Mouse (Mus musculus): ENCODE data around the gene Abcg2.
A peak's percentile ranks its signal among the peaks of the same experiment; 100 is the strongest.

Abcg2 gene

DNA sequence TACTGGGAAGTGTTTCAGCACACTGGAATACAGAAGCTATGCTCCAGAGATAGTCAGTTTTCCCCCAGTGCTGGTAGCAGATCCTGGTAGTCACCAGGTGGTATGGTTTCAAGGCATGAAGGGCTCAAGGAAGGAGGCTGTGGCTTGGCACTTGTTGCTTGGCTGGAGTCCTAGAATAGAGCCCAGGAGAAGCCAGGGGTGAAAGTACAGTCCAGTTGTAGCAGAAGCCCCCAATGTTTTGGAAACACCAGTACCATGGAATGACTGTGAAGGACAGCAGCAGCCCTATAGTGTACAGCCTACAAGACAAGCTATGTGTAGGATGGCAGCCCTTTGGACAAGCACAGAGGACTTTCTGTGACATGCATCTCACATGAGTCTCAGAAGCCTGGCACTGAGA, 54.2 kb downstream of the Abcg2 start:
- DNase-seq (ENCODE audit: low spot score) = no peak

DNA sequence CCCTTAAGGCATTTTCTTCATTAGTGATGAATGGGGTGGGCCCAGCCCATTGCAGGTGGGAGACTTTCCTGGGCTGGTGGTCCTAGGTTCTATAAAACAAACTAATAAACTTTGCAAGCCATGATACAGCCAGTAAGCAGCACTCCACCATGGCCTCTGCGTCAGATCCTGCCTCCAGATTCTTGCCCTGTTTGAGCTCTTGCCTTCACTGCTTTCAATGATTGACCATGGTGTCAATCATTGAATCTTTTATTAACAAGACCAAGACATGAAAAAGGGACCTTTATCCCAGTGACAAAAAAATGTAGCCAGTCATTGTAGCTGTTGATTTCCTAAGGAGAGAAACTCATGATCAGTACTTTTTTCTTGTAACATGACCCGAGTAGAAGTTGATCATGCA, 55.1 kb downstream of the Abcg2 start:
- no peak for DNase-seq (ENCODE audit: low spot score)

DNA sequence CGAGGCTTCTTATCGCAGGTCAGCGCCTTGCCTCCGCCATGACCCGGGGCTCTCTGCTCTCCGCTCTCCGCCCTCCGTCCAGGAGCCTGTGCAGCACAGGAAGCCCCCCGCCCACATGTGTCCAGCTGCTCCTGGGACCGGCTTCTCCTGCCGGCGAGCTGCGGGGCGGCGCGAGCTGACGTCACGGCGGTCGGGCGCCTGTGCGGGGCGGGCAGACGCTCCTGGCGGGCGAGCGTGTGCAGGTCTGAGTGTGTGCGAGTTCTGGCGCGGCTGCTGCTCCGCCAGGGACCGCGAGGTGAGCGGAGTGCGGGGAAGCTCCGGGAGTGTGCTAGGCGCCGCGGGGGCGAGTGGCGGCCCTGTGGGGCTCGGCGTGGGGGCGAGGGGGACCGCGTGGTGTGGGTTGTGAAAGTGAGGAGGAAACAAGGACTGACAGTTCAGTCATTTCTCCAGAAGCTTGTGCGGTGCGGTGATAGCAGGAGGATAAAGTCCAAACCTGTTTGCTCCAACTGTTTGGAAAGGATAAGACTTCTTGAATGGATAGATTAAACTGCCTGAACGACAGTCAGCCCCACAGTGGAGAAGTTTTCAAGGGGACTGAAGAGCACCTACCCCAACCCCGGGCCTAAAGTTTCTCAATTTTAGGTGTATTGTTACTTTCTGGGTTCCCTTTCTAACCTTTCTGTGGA, 56.2 kb downstream of the Abcg2 start:
- peak; percentile 82 for DNase-seq (ENCODE audit: low spot score)

DNA sequence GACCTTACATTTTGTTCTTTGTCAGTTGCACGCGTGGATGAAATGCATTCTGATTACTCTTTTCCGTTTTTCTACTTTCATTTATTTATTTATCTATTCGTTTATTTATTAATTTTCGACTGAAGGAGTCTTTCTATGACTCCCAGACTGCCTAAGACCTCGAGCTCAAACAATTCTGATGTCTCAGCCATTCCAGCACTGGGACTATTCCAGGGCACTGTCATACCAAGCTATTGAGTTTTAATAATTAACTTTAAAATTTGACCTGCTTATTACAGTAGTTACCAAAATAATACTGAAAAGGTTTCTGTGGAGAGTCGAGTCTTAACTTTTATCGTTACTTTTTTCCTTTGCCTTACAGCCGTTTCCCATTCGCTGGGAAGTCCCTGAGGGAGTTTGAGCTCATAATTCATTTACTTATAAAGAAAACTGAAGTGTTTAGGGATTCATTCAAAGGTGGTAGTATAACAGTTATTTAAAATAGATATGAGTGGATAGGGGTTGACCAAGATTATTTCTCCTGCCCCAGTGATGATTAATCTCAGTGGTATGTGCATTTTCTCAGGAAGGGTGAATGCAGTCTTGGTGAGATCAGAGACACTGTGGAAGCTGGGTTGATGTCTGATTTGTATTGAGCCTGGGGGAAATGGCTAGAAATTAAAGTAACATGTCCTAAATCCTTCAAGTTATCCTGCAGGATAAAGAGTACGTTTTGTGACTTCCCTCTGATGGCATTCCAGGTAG, 56.9 kb downstream of the Abcg2 start:
- DNase-seq (ENCODE audit: low spot score) = no peak

DNA sequence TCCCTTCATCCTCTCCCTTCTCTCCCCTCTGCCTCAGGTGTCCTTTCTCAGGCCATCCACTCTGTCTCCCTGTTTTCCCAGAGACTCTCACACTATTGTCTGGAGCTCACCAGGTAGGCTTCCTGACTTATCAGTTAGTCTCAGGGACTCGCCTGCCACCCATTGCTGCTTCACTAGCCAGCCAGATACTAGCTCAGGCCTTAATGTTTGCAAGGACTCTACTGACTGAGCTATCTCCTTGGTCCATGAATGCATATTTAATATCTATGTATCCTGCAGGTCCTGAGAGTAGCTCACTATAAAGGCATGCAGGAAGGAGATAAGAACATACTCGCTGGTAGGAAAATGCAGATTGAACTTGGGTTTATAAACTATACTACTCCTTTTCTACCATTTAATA, 57.9 kb downstream of the Abcg2 start:
- DNase-seq (ENCODE audit: low spot score) = no peak

DNA sequence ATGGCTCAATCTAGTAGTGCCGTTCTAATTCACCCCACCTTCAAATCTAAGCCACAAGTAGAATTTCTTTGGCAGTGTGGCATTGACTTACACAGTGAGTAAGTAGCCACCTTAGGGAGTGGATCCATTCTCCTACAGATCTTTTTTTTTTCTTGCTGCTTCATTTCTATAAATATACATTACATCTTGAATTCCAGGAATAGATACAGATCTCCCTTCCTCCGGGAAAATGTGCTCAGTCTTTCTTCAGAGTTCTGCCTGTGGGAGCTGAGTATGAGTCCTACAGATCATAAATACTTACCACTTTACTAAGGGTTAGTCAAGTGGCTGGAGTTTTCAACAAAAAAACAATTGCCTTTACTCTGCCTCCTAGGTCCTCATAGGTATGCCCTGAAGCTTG, 60.3 kb downstream of the Abcg2 start:
- DNase-seq (ENCODE audit: low spot score) = no peak

DNA sequence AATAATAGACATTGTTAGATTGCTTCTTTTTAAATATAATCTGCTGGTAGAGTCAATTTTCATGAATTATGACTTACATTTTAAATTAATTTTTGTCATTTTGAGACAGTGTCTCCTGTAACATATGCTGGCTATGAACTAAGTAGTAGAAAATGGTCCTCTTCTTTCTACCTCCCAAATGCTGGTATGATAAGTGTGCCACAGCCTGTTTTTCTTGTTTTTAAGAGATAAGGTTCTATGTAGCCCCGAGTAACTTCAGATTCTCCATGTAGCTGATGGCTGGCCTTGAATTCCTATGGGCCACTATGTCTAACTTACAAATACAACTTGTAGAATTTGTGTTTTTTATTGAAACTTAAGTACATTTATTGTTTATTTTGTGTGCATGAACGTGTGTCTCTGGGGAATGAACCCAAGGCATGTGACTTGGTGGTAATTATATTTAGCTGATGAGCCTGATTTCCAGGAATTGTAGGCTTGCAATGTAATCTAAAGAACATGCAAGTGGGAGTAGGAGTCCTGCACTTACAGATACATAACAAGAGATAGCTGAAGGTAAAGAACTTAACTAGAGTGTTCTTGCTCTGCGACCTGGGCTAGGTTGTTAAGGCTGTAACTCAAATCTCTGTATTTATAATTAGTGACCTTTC, 63.9 kb downstream of the Abcg2 start:
- DNase-seq (ENCODE audit: low spot score) = no peak

DNA sequence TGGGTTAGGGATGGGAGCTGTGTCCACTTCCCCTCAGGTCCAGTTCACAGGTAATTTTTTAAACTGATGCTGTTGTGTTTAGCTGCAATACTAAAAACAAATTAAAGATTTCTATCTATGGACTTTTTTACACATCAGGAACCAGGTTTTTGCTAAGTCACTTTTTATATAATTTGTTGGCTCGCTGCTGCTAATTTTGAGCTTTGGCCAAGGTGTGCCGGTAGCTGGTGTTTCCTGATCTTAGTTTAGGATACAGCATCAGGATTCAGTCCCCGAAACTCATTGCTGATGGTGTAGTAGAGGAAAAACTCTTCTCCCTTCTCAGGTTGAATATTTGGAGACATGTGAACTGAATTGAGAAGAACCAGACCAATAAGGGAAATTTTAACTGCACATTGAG, 65.8 kb downstream of the Abcg2 start:
- DNase-seq (ENCODE audit: low spot score) = no peak

DNA sequence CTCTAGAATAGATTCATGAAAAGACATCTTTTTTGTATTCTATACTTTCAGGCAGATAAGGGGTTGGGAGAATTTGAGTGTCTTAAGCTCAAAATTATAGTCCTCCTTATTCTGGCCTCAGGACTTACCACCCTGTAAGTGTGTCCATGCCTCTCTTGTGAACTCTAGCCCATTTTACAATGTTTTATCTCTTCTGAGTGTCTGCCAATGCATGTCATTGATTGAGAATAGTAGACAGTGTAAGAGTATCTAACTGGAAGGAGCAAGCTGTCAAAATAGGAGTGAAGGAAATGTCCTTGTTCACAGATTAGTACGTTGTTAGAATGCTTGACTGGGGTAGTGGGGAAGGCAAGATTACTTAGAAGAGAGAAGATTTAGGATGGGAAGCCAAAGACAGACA, 66.7 kb downstream of the Abcg2 start:
- no peak for DNase-seq (ENCODE audit: low spot score)

DNA sequence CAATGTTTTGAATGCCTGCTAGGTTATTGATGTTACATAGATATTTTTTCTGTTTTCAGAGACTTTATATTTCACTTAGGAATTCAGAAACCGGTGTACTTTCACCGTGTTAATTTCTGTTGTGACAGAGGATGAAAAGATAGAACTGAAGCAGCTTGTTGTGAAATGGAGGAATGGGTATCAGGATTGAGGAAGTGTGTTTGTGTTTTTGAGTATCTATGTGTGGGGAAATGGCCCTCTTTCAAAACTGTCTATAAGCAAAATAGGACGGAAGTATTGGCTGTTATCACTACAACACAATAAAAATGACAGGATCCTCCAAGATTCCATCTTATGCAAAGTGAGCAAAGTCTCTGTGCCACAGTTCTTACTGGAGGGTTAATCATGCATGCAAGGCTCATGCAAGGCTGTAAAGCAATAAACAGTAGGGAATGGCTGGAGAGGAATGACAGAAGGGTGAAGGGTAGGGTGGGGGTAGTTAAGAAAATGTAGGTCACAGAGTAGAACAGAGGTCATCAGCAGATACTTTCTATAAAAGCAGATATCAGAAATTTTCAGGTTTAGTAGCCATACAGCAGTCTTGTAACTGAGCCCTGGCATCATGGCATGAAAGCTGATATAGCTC, 76.7 kb downstream of the Abcg2 start:
- no peak for DNase-seq (ENCODE audit: low spot score)

DNA sequence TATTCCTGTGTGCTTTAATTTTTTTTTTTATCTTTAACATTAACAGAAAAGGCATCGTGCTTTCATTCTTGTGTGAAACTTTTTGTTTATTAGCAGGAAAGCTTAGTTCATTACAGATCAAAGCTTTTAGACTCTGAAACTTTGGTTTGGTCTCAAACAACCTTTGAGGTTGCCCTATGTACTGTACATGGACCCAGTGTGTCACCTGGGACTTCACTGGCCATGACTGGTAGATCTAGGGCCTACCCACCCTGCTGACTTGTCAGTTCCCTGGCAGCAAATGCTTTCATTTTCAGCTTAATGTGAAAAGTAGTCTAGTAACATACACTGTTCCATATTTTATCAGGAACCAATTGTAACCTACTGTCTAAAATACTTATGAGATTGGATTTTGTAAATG, 93.5 kb downstream of the Abcg2 start:
- no peak for DNase-seq (ENCODE audit: low spot score)

DNA sequence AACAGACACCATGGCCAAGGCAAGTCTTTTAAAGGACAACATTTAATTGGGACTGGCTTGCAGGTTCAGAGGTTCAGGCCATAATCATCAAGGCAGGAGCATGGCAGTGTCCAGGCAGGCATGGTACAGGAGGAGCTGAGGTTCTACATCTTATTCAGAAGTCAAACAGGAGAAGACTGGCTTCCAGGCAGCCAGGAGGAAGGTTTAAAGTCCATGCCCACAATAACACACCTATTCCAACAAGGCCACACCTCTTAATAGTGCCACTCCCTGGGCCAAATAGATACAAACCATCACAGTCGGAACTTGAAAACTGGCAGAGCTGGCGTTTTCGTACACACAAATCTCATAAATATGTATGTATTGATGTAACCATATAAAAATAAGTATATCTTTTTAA, 94.2 kb downstream of the Abcg2 start:
- DNase-seq (ENCODE audit: low spot score) = no peak

DNA sequence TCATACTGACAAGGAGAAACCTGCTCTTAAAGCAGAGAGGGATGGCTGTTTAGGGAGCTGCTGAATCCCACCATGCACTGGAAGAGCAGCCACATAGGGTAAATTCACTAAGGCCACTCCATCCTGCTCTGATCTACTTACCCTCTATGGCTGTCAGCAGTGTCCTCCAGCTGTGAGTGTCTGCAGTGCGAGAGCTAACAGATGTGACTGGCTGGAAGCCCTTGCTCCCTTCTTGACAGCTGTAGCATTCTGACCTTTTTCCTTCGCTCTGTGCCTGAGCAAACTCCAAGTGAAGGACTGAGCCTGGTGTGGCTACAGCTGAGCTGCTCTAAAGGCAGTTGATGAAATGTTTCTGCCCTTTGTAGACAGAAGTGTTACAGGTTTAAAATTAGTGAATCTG, 107.3 kb downstream of the Abcg2 start:
- DNase-seq (ENCODE audit: low spot score) = no peak

DNA sequence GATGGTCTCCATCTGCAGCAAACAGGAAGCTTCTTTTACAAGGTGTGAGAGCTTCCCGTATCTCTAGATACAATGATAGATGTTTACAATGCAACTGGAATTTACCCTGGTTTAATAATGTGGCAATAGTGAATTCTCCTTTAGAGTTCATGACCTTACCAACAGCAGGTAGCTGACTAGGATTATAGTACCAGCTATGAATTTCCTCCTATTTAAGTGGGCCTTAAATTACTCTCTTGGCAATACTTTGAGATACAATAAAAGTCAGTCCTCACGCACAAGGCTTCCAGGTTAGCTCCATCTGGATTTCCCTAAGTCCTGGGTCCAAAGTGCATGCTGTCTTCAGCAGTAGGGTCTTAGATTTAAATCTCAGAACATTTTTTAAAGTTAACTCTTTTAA, 109.9 kb downstream of the Abcg2 start:
- no peak for DNase-seq (ENCODE audit: low spot score)

DNA sequence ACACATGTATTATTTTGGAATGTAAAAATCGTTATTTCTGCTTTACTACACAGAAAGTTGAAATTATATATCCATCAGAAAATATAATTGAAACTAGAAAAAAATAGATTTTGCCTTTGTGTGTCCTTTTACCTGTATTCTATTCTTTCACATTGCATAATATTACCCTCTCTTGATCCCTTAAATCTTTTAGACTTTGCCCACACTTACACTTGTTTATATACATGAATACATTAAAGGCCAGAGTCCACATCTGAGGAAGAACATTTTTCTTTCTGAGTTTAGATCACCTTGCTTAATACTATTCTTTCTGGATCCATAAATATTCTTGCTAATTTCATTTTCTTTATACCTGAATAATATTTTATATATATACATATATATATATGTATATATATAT, 110.4 kb downstream of the Abcg2 start:
- DNase-seq (ENCODE audit: low spot score) = no peak

DNA sequence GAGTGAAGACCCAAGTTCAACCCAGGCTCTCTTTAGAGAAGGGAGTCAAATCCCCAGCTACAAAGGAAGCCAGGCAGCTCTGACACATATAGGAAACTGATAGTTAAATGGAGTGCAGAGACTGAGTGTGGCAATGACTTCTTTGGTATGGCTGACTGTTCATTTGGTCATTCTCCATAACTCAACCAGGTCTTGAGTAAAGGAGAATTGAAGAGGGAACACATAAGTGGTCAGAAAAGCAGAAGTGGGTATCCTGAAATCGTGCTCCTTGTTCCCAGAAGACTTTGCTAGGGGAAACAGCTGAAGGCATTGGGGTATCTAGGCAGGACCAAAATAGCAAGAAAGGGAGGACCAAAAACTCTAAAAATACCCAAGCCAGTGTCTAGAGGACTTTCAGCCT, 126.0 kb downstream of the Abcg2 start:
- no peak for DNase-seq (ENCODE audit: low spot score)

DNA sequence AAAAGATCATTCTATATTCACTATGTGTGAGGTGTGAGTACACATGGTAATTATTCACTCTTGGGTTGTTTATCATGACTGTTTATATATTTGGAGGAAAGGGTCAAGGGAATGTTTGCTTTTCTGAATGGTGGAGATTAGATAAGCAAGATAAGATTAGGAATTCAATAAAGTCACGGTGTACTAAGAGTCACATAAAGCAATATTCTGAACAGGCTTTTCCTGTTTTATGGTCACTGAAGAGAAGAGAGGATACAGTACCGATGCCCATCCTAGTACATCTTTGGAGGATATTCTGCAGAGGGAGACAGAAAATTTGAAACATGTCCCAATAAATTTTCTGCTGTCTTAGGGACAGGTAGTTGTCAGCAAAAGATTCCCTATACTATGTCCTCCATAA, 127.6 kb downstream of the Abcg2 start:
- no peak for DNase-seq (ENCODE audit: low spot score)

DNA sequence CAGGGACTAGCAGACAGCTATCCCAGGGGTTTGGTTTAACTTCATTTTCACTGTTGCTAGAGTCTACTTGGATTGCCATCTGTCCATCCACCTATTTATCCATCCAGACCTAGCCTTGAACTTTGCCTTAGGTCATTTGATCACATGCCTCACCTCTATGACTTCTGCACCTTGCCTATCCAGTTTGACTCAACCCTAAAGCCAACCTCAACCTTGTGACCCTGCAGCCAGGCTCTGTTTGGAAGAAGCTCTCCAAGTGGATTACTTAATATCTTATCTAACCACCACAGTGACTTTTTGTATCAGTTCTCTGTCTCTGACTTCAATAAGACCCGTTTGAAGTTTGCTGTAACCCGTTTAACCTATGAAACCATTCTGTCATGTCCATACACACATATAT, 149.5 kb downstream of the Abcg2 start:
- DNase-seq (ENCODE audit: low spot score) = no peak

DNA sequence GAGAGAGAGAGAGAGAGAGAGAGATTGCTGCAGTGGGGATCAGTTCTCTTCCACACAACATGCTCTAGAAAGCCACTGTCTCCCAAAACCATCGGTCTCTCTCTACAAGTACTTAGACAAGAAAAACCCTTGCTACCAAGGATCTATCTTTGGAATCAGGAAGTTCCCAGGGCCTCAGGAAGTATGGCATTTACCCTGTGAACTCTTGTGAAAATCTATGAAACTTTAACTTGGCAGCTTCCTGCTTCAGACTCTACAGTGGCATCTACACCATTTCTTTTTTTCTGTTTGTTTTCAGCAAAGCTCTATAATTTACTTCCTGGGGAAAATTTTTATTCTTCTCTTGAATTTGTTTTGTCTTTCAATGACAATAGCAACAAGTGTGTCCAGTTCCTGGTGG, 150.8 kb downstream of the Abcg2 start:
- DNase-seq (ENCODE audit: low spot score) = no peak

All from retina, embryonic 14.5 days (tissue).